Mouse (Mus musculus): ENCODE results near the gene Tnfsf13b. TPM values are rescaled to one million over a fixed set of nuclear protein-coding genes. Genes with fewer than 3 reads are reported as not detected.

The Tnfsf13b gene
- 1 to 10 TPM; 2.0 to 3.4 TPM for total RNA-seq (2021)
- long read RNA-seq, experiment 1, full-length matches to known transcripts, result 1 of 2 reads
- long read RNA-seq, experiment 1, partial matches to known transcripts, result 0 of 2 reads
- long read RNA-seq, experiment 1, other reads (novel, unspliced or antisense), result 1 of 2 reads
- long read RNA-seq, experiment 2, result 0 reads

- intact Hi-C loops (cut with DNase I), result no loop called here
- peak within 1 kb of the TSS; percentile 43 for H3K4me3 ChIP-seq
Observed at GRCm38 (mm10) chr8:10006156-10006985, at the start of gene Tnfsf13b. Gene Tnfsf13b (plus strand): TSS chr8:10006467.

GRCm38 (mm10) chr8:9958338-9958737 is 47.9 kb upstream of the Tnfsf13b start:
- no peak for TF ChIP-seq CTCF (IDR thresholded peaks at IDR 0.05)
- DNase-seq (ENCODE audit: extremely low spot score in 1 of 2, low spot score in 2 of 2), result no peak
- no peak overlapping the region for H3K27ac ChIP-seq

More at GRCm38 (mm10) chr8:10006156-10006985, at the start of gene Tnfsf13b:
- H3K27ac ChIP-seq, result peak within 1 kb of the TSS; percentile 24; the same call in 1 of the 2 replicates
- DNase-seq (ENCODE audit: extremely low spot score in 1 of 2, low spot score in 2 of 2), result no peak
- TF ChIP-seq CTCF (IDR thresholded peaks at IDR 0.05), result no peak

DNA sequence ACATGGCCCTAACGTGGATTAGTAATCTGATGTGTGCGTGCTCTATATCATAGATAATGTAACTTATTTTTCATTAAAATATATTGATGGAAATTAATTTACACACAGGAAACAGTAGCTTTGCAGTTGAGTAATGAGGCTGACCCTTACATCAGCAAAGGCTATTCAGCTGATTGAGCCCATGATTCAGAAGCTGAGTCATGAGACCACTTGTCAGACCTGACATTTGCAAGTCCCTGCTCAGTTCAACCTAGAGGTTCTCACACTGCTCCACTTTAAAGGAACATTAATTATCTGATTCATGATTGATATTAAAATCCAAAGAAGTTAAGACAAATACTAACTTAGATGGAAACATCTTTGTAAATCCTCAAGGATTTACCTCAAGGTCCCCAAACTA is 46.3 kb upstream of the Tnfsf13b start:
- H3K4me3 ChIP-seq, result no peak overlapping the region
- no peak overlapping the region for H3K27ac ChIP-seq
- DNase-seq (ENCODE audit: extremely low spot score in 1 of 2, low spot score in 2 of 2), result no peak
- TF ChIP-seq CTCF (IDR thresholded peaks at IDR 0.05), result no peak
- intact Hi-C loops (cut with DNase I), result no loop called here

More at GRCm38 (mm10) chr8:9958338-9958737, 47.9 kb upstream of the Tnfsf13b start:
- H3K4me3 ChIP-seq, result no peak overlapping the region
- intact Hi-C loops (cut with DNase I), result no loop called here

DNA sequence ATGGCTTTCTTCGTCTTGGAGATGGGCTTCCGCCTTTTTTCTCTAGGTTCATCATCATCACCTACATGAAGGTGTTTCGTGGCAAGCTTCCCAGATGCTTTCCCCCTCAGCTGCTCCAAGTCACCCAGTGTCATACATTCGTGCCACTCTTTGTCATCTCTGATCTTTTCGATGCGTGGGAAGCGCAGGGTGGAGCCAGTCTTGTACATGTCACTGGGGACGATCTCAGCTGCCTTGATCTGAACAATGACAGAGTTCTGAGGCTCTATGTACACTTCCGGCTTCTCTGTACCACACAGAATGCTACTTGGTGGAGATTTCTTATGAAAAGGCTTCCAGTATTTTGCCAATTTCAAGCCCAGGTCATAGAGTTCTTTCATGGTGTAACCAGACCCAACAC is 34.4 kb upstream of the Tnfsf13b start:
- H3K4me3 ChIP-seq, result no peak overlapping the region
- no peak overlapping the region for H3K27ac ChIP-seq
- intact Hi-C loops (cut with DNase I), result loop anchor here (10.0 kb wide), 2 partner anchors 1043 to 1583 kb away; partner anchors contain the start of genes Cars2 and Ing1
- no peak for TF ChIP-seq CTCF (IDR thresholded peaks at IDR 0.05)
- no peak for DNase-seq (ENCODE audit: extremely low spot score in 1 of 2, low spot score in 2 of 2)

DNA sequence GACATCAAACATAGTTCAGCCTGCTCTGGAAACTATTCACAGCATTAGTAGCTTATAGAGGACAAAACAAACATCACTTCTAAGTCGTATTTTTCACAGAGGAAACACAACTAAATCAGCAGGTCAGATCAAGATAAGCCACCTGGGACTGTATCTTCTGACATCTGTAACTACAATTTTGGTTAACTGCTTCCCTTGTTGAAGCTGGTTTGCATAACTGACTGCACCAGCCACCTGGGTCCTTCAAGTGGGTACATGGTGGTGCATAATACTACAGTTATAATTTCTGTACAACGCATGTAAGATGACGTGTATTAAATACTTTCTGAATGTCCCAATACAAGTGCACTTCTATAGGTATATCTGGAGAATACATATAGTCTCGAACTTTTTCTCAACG is 31.0 kb upstream of the Tnfsf13b start:
- no peak for DNase-seq (ENCODE audit: extremely low spot score in 1 of 2, low spot score in 2 of 2)
- Histone ChIP-seq H3K4me3 (peak overlapping the region; percentile 55), H3K27ac (no peak overlapping the region)
- intact Hi-C loops (cut with DNase I), result loop anchor here (5.0 to 10.0 kb wide), 4 partner anchors 72 to 1580 kb away; partner anchors contain the start of genes Cars2 and Ing1
- no peak for TF ChIP-seq CTCF (IDR thresholded peaks at IDR 0.05)

DNA sequence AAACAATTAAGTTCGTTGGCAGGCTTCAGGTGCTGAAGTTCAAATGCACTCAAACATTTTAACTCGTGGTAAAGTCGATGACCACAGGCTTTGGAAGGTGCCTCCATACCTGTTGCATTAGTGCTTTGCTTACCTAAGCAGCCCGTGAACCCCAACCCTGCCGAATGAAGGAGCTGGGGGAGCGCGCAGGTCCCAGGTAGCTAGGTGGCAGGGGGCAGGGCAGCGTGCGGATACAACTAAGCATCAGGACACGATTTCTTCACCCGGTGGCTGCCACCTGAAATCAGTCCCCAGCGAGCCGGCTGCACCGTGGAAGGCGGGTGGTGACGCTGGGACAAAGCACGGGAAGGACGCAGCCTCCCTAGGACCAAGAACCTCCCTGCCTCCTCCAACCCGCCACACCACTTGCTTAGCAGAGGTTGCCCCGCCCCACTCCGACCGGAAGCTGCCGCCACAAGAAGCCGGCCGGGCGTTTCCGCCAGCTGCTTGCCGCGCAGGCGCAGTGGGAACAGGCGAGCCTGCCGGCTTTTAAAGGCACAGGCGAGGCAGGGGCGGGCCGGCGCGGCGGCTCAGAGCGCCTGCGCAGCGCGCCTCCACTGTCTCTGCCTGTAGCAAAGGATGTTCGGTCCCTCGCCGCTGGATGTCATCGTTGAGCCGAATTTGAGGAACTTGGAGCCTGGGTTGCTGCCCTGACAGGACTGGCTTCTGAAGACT is 30.2 kb upstream of the Tnfsf13b start:
- intact Hi-C loops (cut with DNase I), result loop anchor here (2.0 to 10.0 kb wide), 6 partner anchors 71 to 1579 kb away; partner anchors contain the start of genes Cars2 and Ing1
- peak; percentile 99 for DNase-seq (ENCODE audit: extremely low spot score in 1 of 2, low spot score in 2 of 2)
- Histone ChIP-seq H3K27ac (peak overlapping the region; percentile 65), H3K4me3 (peak overlapping the region; percentile 55)
- TF ChIP-seq CTCF (IDR thresholded peaks at IDR 0.05), result peak; percentile 83

- H3K4me3 ChIP-seq, result peak overlapping the region; percentile 63
- intact Hi-C loops (cut with DNase I), result loop anchor here (2.0 to 10.0 kb wide), 6 partner anchors 70 to 1578 kb away; partner anchors contain the start of genes Cars2 and Ing1
- no peak for TF ChIP-seq CTCF (IDR thresholded peaks at IDR 0.05)
- H3K27ac ChIP-seq, result peak overlapping the region; percentile 56; the same call in 1 of the 2 replicates
- DNase-seq (ENCODE audit: extremely low spot score in 1 of 2, low spot score in 2 of 2), result no peak
Observed at GRCm38 (mm10) chr8:9977016-9977415, 29.3 kb upstream of the Tnfsf13b start.

GRCm38 (mm10) chr8:9977573-9978314 is 28.5 kb upstream of the Tnfsf13b start, which contains the start of the genes Lig4 and Abhd13:
Gene Lig4 (minus strand): TSS chr8:9977686.
Gene Abhd13 (plus strand): TSS chr8:9977707.
- DNase-seq (ENCODE audit: extremely low spot score in 1 of 2, low spot score in 2 of 2), result peak; percentile 98 to 100
- intact Hi-C loops (cut with DNase I), result loop anchor here (2.0 to 10.0 kb wide), 6 partner anchors 70 to 1577 kb away; partner anchors contain the start of genes Cars2 and Ing1
- no peak; the same call in 1 of the 2 replicates for TF ChIP-seq CTCF (IDR thresholded peaks at IDR 0.05)
- Histone ChIP-seq H3K4me3 (peak within 1 kb of the TSS; percentile 63), H3K27ac (peak within 1 kb of the TSS; percentile 82)

GRCm38 (mm10) chr8:9978475-9979230 is 27.6 kb upstream of the Tnfsf13b start:
- no peak for TF ChIP-seq CTCF (IDR thresholded peaks at IDR 0.05)
- no peak for DNase-seq (ENCODE audit: extremely low spot score in 1 of 2, low spot score in 2 of 2)
- intact Hi-C loops (cut with DNase I), result loop anchor here (5.0 to 10.0 kb wide), 4 partner anchors 69 to 1576 kb away; partner anchors contain the start of genes Cars2 and Ing1
- Histone ChIP-seq H3K4me3 (peak overlapping the region; percentile 63), H3K27ac (no peak overlapping the region)

DNA sequence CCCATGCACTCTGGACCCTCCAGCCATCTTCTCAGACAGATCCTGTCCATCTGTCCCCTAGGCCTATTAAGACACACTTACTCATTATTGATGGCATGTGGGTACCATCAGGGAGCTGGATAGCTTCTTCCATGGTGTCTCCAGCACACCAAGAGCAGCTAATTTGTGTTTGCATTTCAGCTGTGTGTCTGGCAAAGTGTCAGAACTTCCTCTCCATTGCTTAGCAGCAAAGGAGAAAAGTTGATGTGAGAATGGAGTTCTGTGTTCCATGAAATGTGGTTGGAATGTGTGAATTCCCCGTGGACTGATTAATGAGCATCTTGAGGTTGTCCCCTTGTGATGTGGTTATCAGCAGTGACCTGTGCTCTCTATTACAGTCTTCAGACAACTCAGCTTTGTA is 26.5 kb upstream of the Tnfsf13b start:
- no peak overlapping the region for H3K27ac ChIP-seq
- DNase-seq (ENCODE audit: extremely low spot score in 1 of 2, low spot score in 2 of 2), result no peak
- TF ChIP-seq CTCF (IDR thresholded peaks at IDR 0.05), result no peak
- intact Hi-C loops (cut with DNase I), result loop anchor here (5.0 to 10.0 kb wide), 4 partner anchors 68 to 1575 kb away; partner anchors contain the start of genes Cars2 and Ing1
- H3K4me3 ChIP-seq, result no peak overlapping the region
